Mouse (Mus musculus) intestine, postnatal 0 days (tissue): ENCODE results near the gene Comt. TPM values are rescaled to one million over a fixed set of nuclear protein-coding genes. Genes with fewer than 3 reads are reported as not detected.
A peak's percentile ranks its signal among the peaks of the same experiment; 100 is the strongest.

Experiments
- ATAC-seq: fragments of 200-750 bp; cut with Nextera tagmentation; 2 replicates; pipeline ENCODE4 v1.8.0; 2017; ENCODE audit warnings: mild to moderate bottlenecking, moderate TSS enrichment, moderate library complexity
- H3K27ac ChIP-seq: fragments of 300-500 bp; sonication (generic); 2 replicates; pipeline ENCODE4 v1.5.1; 2014; ENCODE audit warnings: mild to moderate bottlenecking, low read depth, low read length, moderate library complexity
- H3K27me3 ChIP-seq: fragments of 300-500 bp; sonication (generic); replicated peaks from 2 replicates; pipeline ENCODE4 v1.6.1; 2014; ENCODE audit warnings: low read length, mixed read lengths; ENCODE audit not compliant: control insufficient read depth, insufficient read depth
- H3K36me3 ChIP-seq: fragments of 300-500 bp; sonication (generic); 2 replicates; pipeline ENCODE4 v1.6.1; 2014; ENCODE audit warnings: mild to moderate bottlenecking, moderate library complexity; ENCODE audit not compliant: control insufficient read depth, insufficient read depth
- H3K4me1 ChIP-seq: fragments of 300-500 bp; sonication (generic); replicated peaks from 2 replicates; pipeline ENCODE4 v1.6.1; 2014; ENCODE audit warnings: antibody characterized with exemption, low read length, mixed read lengths; ENCODE audit not compliant: control insufficient read depth, insufficient read depth
- H3K4me2 ChIP-seq: fragments of 300-500 bp; sonication (generic); replicated peaks from 2 replicates; pipeline ENCODE4 v1.6.1; 2014; ENCODE audit warnings: low read depth, mild to moderate bottlenecking, moderate library complexity
- H3K4me3 ChIP-seq: fragments of 300-500 bp; sonication (generic); 2 replicates; pipeline ENCODE4 v1.5.1; 2014; ENCODE audit warnings: low read depth, low read length
- H3K9ac ChIP-seq: fragments of 300-500 bp; sonication (generic); 2 replicates; pipeline ENCODE4 v1.6.1; 2014; ENCODE audit warnings: mild to moderate bottlenecking, low read depth, low read length
- H3K9me3 ChIP-seq: fragments of 300-500 bp; sonication (generic); 2 replicates; pipeline ENCODE4 v1.6.1; 2016; ENCODE audit warnings: mixed run types; ENCODE audit not compliant: control insufficient read depth
- CTCF ChIP-seq: sonication (generic); IDR thresholded peaks from 2 replicates; pipeline ENCODE4 v1.5.1; 2016; ENCODE audit warnings: low read depth, mild to moderate bottlenecking, control low read depth, antibody characterized with exemption, moderate library complexity
- WGBS: fragments of 180-500 bp; shearing (Covaris S2); extraction: QIAGEN DNeasy Blood & Tissue Kit; methylation state at CpG from one replicate; pipeline ENCODE4 v1.1.7; 2014; 5-methylcytosine and 5-hydroxymethylcytosine counted together
- polyA plus RNA-seq: library from polyadenylated mRNA; unstranded; fragments of >200 nt; fragmentation: Nextera tagmentation; extraction: Ambion mirVana; gene quantifications from 2 replicates; pipeline ENCODE4 v1.2.1, GENCODE M21; 2015

Gene Comt
- polyA plus RNA-seq, 1 experiment from 2014 or later, result 103 TPM

DNA sequence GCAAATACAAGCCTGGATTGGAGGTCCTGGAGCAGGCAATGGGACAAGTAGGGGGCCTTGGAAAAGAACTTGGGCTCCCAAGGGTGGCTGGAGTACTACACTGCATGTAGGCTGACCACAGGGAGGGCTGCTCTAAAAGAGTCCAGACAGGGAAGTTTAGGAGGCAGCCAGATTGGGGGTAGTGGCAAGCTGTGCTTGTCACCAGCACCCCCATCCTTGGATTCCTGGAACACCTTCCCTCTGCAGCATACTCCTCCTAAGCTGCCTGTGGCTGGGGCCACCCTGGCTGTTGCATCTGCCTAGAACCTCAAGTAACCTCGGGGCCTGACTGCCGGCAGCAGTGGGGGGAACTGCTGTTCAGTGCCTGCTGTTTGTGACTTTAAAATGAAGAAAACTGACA lies 20.8 kb downstream of the Comt start:
- Histone ChIP-seq H3K27ac (no peak overlapping the region), H3K27me3 (no peaks in the 10 kb centered on the region), H3K36me3 (peaks cover 29% of the 10 kb centered on the region), H3K4me1 (no peaks in the 10 kb centered on the region), H3K9ac (no peak overlapping the region), H3K9me3 (no peaks in the 10 kb centered on the region), H3K4me2 (no peak overlapping the region), H3K4me3 (no peak overlapping the region)
- ATAC-seq, result no peak
- WGBS, result 69% methylated on average over 2 of the region's 2 CpGs
- no peak for TF ChIP-seq CTCF

DNA sequence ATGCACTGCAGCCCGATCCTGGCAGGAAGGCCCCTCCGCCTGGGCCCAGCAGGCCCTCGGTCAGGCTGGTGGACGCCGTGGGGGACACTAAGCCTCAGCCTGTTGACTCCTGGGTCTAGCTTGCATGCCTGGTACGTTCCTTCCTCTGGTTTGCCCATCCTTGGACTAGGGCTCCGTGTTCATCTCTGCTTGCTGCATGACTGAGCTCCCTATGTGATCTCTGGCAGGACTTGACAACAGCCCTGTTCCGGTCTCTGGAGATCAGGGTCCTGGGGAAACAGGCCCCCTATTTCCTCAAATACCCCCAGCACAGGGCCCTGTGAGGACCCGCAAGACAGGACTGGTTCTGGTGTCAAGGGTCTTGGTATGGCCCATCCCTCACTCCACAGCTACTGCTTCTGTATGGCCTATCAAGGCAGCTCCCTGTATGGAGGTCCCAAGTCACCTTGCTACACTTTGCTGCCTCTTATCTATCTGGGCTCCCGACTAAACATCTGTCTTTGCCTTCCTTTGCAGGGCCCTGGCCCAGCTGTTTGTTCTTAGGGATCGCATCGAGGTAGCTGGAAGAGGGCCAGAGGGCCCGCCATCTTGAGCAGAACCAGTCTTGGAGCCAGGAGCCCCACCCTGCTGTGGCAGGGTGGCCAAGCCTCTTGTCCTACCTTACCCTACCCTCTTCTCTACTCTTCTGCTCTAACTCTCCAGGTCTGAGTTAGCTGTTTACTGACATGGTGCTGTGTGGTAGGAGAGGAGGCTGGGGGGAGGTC lies 21.4 kb downstream of the Comt start:
- Histone ChIP-seq H3K36me3 (peaks cover 24% of the 10 kb centered on the region), H3K27ac (0 out of 2 replicates have a peak overlapping the region, but pooled peaks have one; percentile 15), H3K9ac (no peak overlapping the region), H3K9me3 (no peaks in the 10 kb centered on the region), H3K4me1 (no peaks in the 10 kb centered on the region), H3K4me3 (no peak overlapping the region), H3K27me3 (no peaks in the 10 kb centered on the region), H3K4me2 (no peak overlapping the region)
- 77% methylated on average over 13 of the region's 13 CpGs for WGBS
- TF ChIP-seq CTCF, result no peak
- no peak; the same call in 1 of the 2 replicates for ATAC-seq

DNA sequence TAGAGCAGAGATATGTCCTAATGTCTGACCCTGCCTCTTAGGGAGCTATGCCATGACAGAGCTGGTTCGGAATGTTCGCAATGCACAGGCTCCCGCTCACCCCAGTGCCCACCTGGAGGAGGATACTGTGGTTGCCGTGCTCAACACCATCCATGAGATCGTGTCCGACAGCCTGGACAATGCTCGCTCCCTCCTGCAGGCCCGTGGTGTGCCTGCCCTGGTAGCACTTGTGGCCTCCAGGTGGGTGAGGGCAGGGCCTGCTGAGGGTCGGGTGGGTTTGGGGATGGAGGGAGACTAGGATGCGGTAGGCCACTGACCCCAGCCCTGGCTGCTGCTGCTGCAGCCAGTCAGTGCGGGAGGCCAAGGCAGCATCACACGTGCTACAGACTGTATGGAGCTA lies 23.4 kb downstream of the Comt start:
- Histone ChIP-seq H3K4me3 (no peak overlapping the region), H3K9me3 (no peaks in the 10 kb centered on the region), H3K27ac (0 out of 2 replicates have a peak overlapping the region, but pooled peaks have one; percentile 21), H3K4me1 (no peaks in the 10 kb centered on the region), H3K36me3 (peaks cover 36% of the 10 kb centered on the region), H3K9ac (no peak overlapping the region), H3K4me2 (no peak overlapping the region), H3K27me3 (no peaks in the 10 kb centered on the region)
- no peak for ATAC-seq
- 92% methylated on average over 12 of the region's 12 CpGs for WGBS
- no peak for TF ChIP-seq CTCF

DNA sequence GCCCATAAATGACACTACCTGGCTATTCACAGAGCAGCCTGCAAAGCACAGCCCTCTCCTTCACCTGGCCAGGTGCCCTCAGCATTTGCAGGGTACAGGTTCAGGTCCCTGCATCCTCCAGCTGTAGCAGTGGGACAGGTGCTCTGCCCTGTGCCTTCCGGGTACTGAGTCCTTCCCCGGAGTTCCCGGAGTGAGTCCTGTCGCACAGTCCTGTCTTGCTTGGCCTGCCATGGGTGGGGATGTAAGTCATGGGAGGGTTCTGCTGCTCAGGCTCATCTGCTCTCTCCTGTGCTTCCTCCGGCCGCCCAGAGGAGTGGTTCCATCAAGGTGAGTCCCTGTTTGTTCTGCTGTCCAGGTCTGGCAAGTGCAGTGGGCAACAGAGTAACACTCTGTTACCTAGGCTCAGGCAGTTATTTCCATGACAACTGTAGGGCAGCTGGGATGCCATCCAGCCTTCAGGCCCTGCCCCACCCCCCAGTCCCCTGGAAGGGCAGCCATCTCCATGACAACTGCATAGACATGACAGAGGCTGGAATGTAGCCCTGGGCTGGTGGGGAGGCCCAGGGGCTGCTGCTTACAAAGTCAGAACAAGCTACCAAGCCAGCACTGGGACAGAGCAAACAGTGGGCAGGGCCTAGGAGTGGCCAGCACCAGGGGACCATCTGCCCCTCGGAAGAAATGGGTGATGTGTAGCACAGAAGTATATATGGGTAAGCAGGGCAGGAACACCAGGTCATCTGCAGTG lies 26.0 kb downstream of the Comt start:
- TF ChIP-seq CTCF, result no peak
- Histone ChIP-seq H3K9me3 (no peaks in the 10 kb centered on the region), H3K4me3 (no peak overlapping the region), H3K4me2 (no peak overlapping the region), H3K27ac (no peak overlapping the region), H3K27me3 (no peaks in the 10 kb centered on the region), H3K36me3 (peaks cover 44% of the 10 kb centered on the region), H3K4me1 (no peaks in the 10 kb centered on the region), H3K9ac (no peak overlapping the region)
- no peak for ATAC-seq
- WGBS, result 48% methylated on average over 7 of the region's 7 CpGs

DNA sequence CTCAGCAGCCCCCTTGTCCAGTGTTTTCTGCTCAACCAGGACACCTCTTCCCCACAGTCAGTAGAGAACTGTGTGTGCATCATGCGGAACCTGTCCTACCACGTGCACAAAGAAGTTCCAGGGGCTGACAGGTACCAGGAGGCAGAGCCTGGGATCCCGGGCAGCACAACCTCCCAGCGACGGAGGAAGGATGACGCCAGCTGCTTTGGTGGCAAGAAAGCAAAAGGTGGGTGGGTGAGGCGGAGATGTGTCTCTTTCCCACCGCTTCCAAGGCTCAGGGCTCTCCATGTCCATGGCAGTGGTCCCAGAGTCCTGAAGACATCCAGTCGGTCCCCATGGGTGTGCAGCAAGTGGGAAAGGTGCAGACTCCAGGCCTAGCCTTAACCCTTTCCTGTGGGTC lies 26.6 kb downstream of the Comt start:
- TF ChIP-seq CTCF, result no peak
- Histone ChIP-seq H3K9ac (no peak overlapping the region), H3K4me1 (no peaks in the 10 kb centered on the region), H3K27me3 (no peaks in the 10 kb centered on the region), H3K36me3 (peaks cover 44% of the 10 kb centered on the region), H3K27ac (no peak overlapping the region), H3K4me3 (no peak overlapping the region), H3K9me3 (no peaks in the 10 kb centered on the region), H3K4me2 (no peak overlapping the region)
- no peak for ATAC-seq
- 78% methylated on average over 9 of the region's 9 CpGs for WGBS

DNA sequence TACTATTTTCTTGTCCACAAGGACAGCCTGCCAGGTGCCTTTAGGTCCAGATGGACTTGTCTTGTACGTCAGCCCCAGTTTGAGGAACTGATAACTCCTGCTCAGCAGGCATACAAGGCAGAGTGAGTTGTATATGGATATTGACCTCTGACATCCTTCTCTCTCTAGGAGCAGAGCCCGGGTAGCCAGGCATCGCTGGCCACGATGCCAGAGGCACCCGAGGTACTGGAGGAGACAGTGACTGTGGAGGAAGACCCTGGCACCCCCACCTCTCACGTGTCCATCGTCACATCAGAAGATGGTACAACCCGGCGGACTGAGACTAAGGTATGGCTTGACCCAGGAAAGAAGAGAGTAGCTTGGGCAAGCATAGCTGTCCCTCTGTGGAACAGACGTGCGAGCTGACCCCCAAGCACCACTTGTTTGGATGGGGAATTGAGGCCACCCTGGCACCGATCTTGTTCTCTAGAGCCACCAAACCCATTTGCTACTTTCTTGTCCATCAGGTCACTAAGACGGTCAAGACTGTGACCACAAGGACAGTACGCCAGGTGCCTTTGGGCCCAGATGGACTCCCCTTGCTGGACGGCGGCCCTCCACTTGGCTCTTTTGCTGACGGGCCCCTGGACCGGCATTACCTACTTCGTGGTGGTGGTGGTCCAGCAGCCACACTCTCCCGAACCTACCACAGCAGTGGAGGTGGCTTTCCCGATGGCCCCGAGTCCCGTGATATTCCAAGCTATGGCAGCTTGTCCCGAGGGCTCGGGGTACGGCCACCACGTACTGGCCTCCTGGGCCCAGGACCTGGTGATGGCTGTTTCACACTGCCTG lies 29.6 kb downstream of the Comt start:
- H3K27ac ChIP-seq, result no peak overlapping the region
- WGBS, result 94% methylated on average over 27 of the region's 27 CpGs
- ATAC-seq, result no peak

More for the DNA sequence above, 29.6 kb downstream of the Comt start:
- no peak overlapping the region for H3K4me3 ChIP-seq
- H3K27me3 ChIP-seq, result no peaks in the 10 kb centered on the region
- H3K9ac ChIP-seq, result no peak overlapping the region
- peaks cover 37% of the 10 kb centered on the region for H3K36me3 ChIP-seq
- H3K4me1 ChIP-seq, result peaks cover 4% of the 10 kb centered on the region; the same call in 1 of the 2 replicates
- TF ChIP-seq CTCF, result no peak
- H3K4me2 ChIP-seq, result no peak overlapping the region
- no peaks in the 10 kb centered on the region for H3K9me3 ChIP-seq
